Mouse (Mus musculus) bone marrow macrophage, adult 2 months (primary cell): ENCODE data around the gene Mrpl1. TPM values are rescaled to one million over a fixed set of nuclear protein-coding genes. Genes with fewer than 3 reads are reported as not detected.

ENCODE experiments used
- H3K27ac ChIP-seq: 2 replicates; pipeline ENCODE4 v1.5.1; 2012; ENCODE audit warnings: low read depth, low read length; ENCODE audit not compliant: insufficient read depth
- H3K4me1 ChIP-seq: 2 replicates; pipeline ENCODE4 v1.6.1; 2012; ENCODE audit warnings: low read length; ENCODE audit not compliant: control insufficient read depth, insufficient read depth
- H3K4me3 ChIP-seq: 2 replicates; pipeline ENCODE4 v1.5.1; 2012; ENCODE audit warnings: mild to moderate bottlenecking, low read length, moderate library complexity; ENCODE audit not compliant: insufficient read depth
- CTCF ChIP-seq: IDR thresholded peaks from 2 replicates; pipeline ENCODE4 v1.5.1; 2012; ENCODE audit warnings: low read depth, mild to moderate bottlenecking, low read length, moderate library complexity
- POLR2A ChIP-seq: IDR thresholded peaks from 2 replicates; pipeline ENCODE4 v1.6.1; 2012; ENCODE audit warnings: mild to moderate bottlenecking, low read depth, low read length, borderline replicate concordance
- polyA plus RNA-seq: library from polyadenylated mRNA; stranded (reverse); fragments of >200 nt; gene quantifications from 2 replicates; pipeline ENCODE4 v1.2.4, GENCODE M21; 2012; ENCODE audit not compliant: missing spikeins, insufficient read depth, insufficient read length

Gene Mrpl1
- polyA plus RNA-seq, 1 experiment: 13.0 TPM

- Histone ChIP-seq H3K4me1 (peaks cover 2% of the 10 kb centered on the region; the same call in 1 of the 2 replicates), H3K4me3 (no peak overlapping the region), H3K27ac (no peak overlapping the region)
- TF ChIP-seq POLR2A: no peak
- TF ChIP-seq CTCF: no peak
Measured at GRCm38 (mm10) chr5:96201462-96202154, 7.7 kb upstream of the Mrpl1 start.

GRCm38 (mm10) chr5:96206897-96207296 lies 2.4 kb upstream of the Mrpl1 start:
- Histone ChIP-seq H3K4me3 (no peak overlapping the region), H3K27ac (peak overlapping the region; percentile 42; the same call in 1 of the 2 replicates), H3K4me1 (peaks cover 20% of the 10 kb centered on the region)
- TF ChIP-seq POLR2A (no peak), CTCF (no peak)

GRCm38 (mm10) chr5:96207531-96207930 lies 1.8 kb upstream of the Mrpl1 start:
- peaks cover 20% of the 10 kb centered on the region for H3K4me1 ChIP-seq
- TF ChIP-seq POLR2A (no peak), CTCF (no peak)
- H3K4me3 ChIP-seq: no peak overlapping the region
- no peak overlapping the region for H3K27ac ChIP-seq

- TF ChIP-seq POLR2A (no peak), CTCF (no peak)
- Histone ChIP-seq H3K4me1 (peaks cover 22% of the 10 kb centered on the region), H3K27ac (no peak overlapping the region), H3K4me3 (no peak overlapping the region)
Measured at GRCm38 (mm10) chr5:96208543-96208942, 750 bp upstream of the Mrpl1 start.

- Histone ChIP-seq H3K4me3 (peak overlapping the region; percentile 66), H3K27ac (peak overlapping the region; percentile 78), H3K4me1 (peaks cover 26% of the 10 kb centered on the region)
- TF ChIP-seq CTCF: no peak
- TF ChIP-seq POLR2A: peak; percentile 88; the same call in 1 of the 2 replicates
Measured at GRCm38 (mm10) chr5:96209916-96210583, 757 bp downstream of the Mrpl1 start.

- no peak overlapping the region for H3K27ac ChIP-seq
- no peak for TF ChIP-seq POLR2A
- no peak for TF ChIP-seq CTCF
- H3K4me3 ChIP-seq: no peak overlapping the region
- H3K4me1 ChIP-seq: peaks cover 40% of the 10 kb centered on the region
Measured at GRCm38 (mm10) chr5:96218648-96219047, 9.4 kb downstream of the Mrpl1 start.

GRCm38 (mm10) chr5:96219512-96219911 lies 10.2 kb downstream of the Mrpl1 start:
- H3K4me3 ChIP-seq: no peak overlapping the region
- TF ChIP-seq CTCF (no peak), POLR2A (no peak)
- peaks cover 36% of the 10 kb centered on the region for H3K4me1 ChIP-seq
- H3K27ac ChIP-seq: no peak overlapping the region

GRCm38 (mm10) chr5:96221298-96221697 lies 12.0 kb downstream of the Mrpl1 start:
- TF ChIP-seq CTCF (no peak), POLR2A (no peak)
- peak overlapping the region; percentile 30; the same call in 1 of the 2 replicates for H3K4me3 ChIP-seq
- H3K4me1 ChIP-seq: peaks cover 36% of the 10 kb centered on the region
- H3K27ac ChIP-seq: peak overlapping the region; percentile 97

- TF ChIP-seq POLR2A: no peak
- peak overlapping the region; percentile 97 for H3K27ac ChIP-seq
- peak overlapping the region; percentile 53 for H3K4me3 ChIP-seq
- H3K4me1 ChIP-seq: peaks cover 36% of the 10 kb centered on the region
Measured at GRCm38 (mm10) chr5:96221812-96222585, 12.7 kb downstream of the Mrpl1 start.

GRCm38 (mm10) chr5:96222964-96223363 lies 13.7 kb downstream of the Mrpl1 start:
- H3K27ac ChIP-seq: no peak overlapping the region
- TF ChIP-seq CTCF (no peak), POLR2A (no peak)
- H3K4me3 ChIP-seq: no peak overlapping the region
- peaks cover 31% of the 10 kb centered on the region for H3K4me1 ChIP-seq
